Mouse (Mus musculus) ZHBTc4 (cell line): ENCODE measurements around the gene Krtap19-2.
A peak's percentile ranks its signal among the peaks of the same experiment; 100 is the strongest.

ENCODE experiments used
- DNase-seq: peaks from one replicate; pipeline ENCODE4 v3.0.0-alpha.2; 2011; ENCODE audit warnings: low read depth, low spot score

Gene Krtap19-2

GRCm38 (mm10) chr16:88874169-88874568, at the start of gene Krtap19-2:
Gene Krtap19-2, minus strand, starts transcription at chr16:88874269.
- DNase-seq = no peak

DNA sequence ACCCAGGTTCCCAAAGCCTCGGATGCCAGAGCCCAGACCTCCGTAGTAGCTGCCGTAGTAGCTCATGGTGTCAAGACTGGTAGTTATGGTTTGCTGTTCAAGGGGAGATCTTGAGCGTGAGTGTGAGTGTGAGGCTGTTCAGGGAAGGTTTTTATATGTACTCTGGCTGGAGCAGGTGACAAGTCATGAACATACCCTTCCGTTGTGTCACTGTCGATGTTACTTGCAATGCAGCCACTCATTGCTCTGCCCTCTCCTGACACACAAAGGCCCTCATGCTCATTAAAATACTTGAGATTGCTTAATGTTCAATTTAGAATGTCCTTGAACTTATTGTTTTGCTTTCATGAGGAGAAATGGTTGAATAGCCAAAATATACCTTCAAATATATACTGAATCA, 22.3 kb upstream of the Krtap19-2 start, which contains the start of gene Krtap19-5:
Gene Krtap19-5, minus strand, starts transcription at position 101 of the 400 bp plus-strand sequence.
- DNase-seq = no peak

GRCm38 (mm10) chr16:88886870-88887269, 12.8 kb upstream of the Krtap19-2 start:
- no peak for DNase-seq

GRCm38 (mm10) chr16:88884989-88885388, 10.9 kb upstream of the Krtap19-2 start, which contains the start of gene Krtap19-4:
Gene Krtap19-4, minus strand, starts transcription at chr16:88885089.
- DNase-seq = no peak

- no peak for DNase-seq
These were observed 3.9 kb upstream of the Krtap19-2 start, which contains the start of gene Krtap19-3 for GRCm38 (mm10) chr16:88877938-88878337. Gene Krtap19-3, minus strand, starts transcription at chr16:88878038.

DNA sequence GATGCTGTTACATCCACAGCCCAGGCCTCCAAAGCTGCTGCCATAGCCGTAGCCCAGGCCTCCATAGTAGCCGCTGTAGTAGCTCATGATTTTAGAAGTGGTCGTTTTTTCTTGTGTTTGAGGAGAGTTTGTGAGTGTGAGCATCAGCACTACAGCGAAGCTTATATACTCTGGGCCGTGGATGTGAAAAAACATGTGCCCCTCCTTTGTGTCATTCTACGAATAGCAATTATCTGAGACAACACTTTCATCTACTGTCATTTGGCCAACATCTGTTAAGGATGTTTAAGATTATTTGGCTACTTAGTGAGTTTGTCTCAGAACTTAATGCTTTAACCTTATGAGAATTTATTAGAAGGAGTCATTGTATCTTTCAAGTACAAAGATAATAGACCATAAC, 4.8 kb downstream of the Krtap19-2 start, which contains the start of gene Krtap19-1:
Gene Krtap19-1, minus strand, starts transcription at position 101 of the 400 bp plus-strand sequence.
- DNase-seq = no peak

- DNase-seq = no peak
These were observed 9.1 kb downstream of the Krtap19-2 start for GRCm38 (mm10) chr16:88864887-88865407.

- DNase-seq = peak; percentile 50
These were observed 22.6 kb downstream of the Krtap19-2 start for GRCm38 (mm10) chr16:88851450-88851849.

GRCm38 (mm10) chr16:88848558-88848957, 25.5 kb downstream of the Krtap19-2 start:
- no peak for DNase-seq

DNA sequence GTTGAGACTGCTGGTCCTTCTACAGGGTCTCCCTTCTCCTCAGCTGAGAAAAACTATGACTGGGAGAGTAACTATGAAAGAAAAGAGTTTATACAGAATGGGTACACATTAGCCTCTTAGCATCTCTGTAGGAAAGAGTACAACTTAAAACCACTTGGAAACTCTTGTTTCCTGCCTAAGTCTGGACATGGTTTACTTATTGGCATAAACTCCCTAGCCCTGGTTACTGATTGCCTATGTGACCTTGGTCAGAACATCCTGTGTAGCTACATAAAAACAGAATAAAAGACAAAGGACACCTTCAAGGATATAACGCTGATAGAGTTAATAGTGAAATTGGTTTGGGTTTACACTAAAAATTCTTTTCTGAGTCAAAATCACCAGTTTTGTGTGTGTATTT, 26.7 kb downstream of the Krtap19-2 start:
- DNase-seq = no peak

- no peak for DNase-seq
These were observed 47.1 kb downstream of the Krtap19-2 start for GRCm38 (mm10) chr16:88826978-88827377.

GRCm38 (mm10) chr16:88826095-88826652, 47.9 kb downstream of the Krtap19-2 start, which contains the start of gene Krtap14:
Gene Krtap14, minus strand, starts transcription at chr16:88826145.
- DNase-seq = no peak

DNA sequence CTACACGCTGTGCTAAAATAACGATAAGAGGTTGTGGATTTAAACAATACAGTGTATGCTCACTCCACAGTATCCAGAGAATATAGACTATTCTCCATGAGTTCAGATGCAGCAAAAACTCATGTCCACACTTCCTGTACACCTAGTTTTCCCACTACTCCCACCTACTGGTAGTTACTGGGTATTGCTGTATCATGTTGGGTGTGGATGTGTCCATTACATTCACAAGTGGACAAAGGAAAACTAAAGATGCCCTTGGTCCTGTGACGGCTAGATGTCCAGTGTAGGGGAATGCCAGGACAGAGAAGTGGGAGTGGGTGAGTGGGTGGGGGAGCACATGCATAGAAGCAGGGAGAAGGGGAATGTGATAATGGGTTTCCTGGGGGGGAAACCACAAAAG, 50.3 kb downstream of the Krtap19-2 start:
- DNase-seq = peak; percentile 56
